Mouse (Mus musculus) embryonic stem cell, embryonic (primary cell): ENCODE results near the gene Adgra1.

Experiments
- CTCF ChIA-PET, 4 experiments: fragments of 300-600 bp in 2 of 4; fragments of 350-600 bp in 2 of 4; sonication (Branson Sonifier 250); formaldehyde crosslinking; loops; one replicate each; lab custom pipeline; 2022; ENCODE audit warnings: inconsistent platforms in 2 of 4; lab: Charles Lee
- POLR2A ChIA-PET, 4 experiments: fragments of 300-600 bp in 2 of 4; fragments of 350-600 bp in 2 of 4; sonication (Branson Sonifier 250); formaldehyde crosslinking; loops; one replicate each; lab custom pipeline; 2022; ENCODE audit warnings: antibody characterized with exemption in 4 of 4, inconsistent platforms in 1 of 4; lab: Charles Lee

Adgra1 gene

DNA sequence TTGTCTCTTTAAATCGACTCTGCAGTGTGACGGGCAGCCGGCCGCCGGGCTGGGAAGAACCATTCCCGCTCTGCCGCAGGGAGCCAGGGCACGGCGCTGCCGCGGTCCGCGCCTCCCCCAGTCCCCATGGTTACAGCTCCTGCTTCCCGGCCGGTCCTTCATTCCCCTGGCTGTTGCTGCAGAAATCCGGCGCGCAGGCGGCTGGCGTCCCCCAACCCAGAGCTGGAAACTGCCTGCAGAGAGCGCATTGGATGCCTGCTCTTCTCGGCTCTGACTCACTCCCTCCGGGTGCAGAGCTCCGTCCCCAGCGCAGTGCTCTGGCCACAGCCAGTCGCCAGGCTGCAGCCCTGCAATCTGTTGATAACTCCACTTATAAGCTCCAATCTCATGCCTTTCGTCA, at the start of gene Adgra1:
Gene Adgra1, plus strand, starts transcription at position 139 of the 400 bp plus-strand sequence.
- ChIA-PET POLR2A (interaction anchor here in 1 of 4 experiments (1.2 kb wide), 1 partner anchor 10 kb away, joined by 3 read pairs; no protein-coding TSS in a partner anchor), CTCF (interaction anchor here in 2 of 4 experiments (0.9 to 1.5 kb wide), 6 partner anchors 16 to 243 kb away, joined by 3 to 9 read pairs (median 4); no protein-coding TSS in a partner anchor)

DNA sequence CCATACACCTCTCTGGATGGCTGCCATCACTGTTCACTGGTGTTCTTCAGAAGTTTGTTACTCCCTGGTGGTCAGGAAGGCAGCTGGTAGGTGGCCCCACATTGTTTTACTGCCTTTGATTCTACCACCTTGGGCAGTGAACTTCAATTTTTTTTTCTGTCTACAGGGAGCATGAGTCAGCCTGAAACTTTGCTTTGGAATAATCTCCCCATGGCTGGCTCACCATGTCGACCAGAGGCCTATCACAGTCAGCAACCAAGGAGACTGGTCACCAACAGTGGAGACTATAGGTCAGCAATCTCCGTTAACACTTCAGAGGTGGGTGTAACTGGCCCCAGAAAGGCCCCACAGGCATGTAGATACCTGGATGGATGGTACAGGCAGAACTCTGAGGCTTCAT, 46.6 kb upstream of the Adgra1 start:
- ChIA-PET CTCF (no interaction called here), POLR2A (no interaction called here)

- ChIA-PET CTCF (interaction anchor here in 1 of 4 experiments (0.5 kb wide), 1 partner anchor 57 kb away, joined by 12 read pairs; no protein-coding TSS in a partner anchor), POLR2A (interaction anchor here in 1 of 4 experiments (1.1 kb wide), 1 partner anchor 9 kb away, joined by 3 read pairs; no protein-coding TSS in a partner anchor)
These were observed 45.0 kb upstream of the Adgra1 start for GRCm38 (mm10) chr7:139788927-139789326.

GRCm38 (mm10) chr7:139789718-139790117, 44.3 kb upstream of the Adgra1 start:
- ChIA-PET CTCF (interaction anchor here in 1 of 4 experiments (0.6 kb wide), 1 partner anchor 1552 kb away, joined by 9 read pairs; no protein-coding TSS in a partner anchor), POLR2A (interaction anchor here in 1 of 4 experiments (0.7 to 1.1 kb wide), 2 partner anchors 8 to 87 kb away, joined by 3 to 4 read pairs; no protein-coding TSS in a partner anchor)

GRCm38 (mm10) chr7:139791601-139792000, 42.4 kb upstream of the Adgra1 start:
- ChIA-PET CTCF (interaction anchor here in 1 of 4 experiments (1.2 kb wide), 1 partner anchor 397 kb away, joined by 3 read pairs; no protein-coding TSS in a partner anchor), POLR2A (no interaction called here)

- ChIA-PET POLR2A (interaction anchor here in 1 of 4 experiments (0.6 kb wide), 1 partner anchor 1231 kb away, joined by 4 read pairs; no protein-coding TSS in a partner anchor), CTCF (no interaction called here)
These were observed 38.9 kb upstream of the Adgra1 start for GRCm38 (mm10) chr7:139795004-139795605.

- POLR2A ChIA-PET = interaction anchor here in 1 of 4 experiments (0.7 to 1.6 kb wide), 4 partner anchors 8 to 17 kb away, joined by 3 read pairs; no protein-coding TSS in a partner anchor
- CTCF ChIA-PET = interaction anchor here in 2 of 4 experiments (0.6 to 1.6 kb wide), 4 partner anchors 65 to 597 kb away, joined by 3 to 9 read pairs (median 4); no protein-coding TSS in a partner anchor
These were observed 36.5 kb upstream of the Adgra1 start for GRCm38 (mm10) chr7:139797186-139798109.

- ChIA-PET CTCF (interaction anchor here (0.7 to 1.0 kb wide), 4 partner anchors 55 to 163 kb away, joined by 3 read pairs; no protein-coding TSS in a partner anchor), POLR2A (no interaction called here)
These were observed 27.8 kb upstream of the Adgra1 start for GRCm38 (mm10) chr7:139806175-139806601.

- POLR2A ChIA-PET = interaction anchor here in 1 of 4 experiments (1.1 kb wide), 1 partner anchor 13 kb away, joined by 3 read pairs; no protein-coding TSS in a partner anchor
- CTCF ChIA-PET = no interaction called here
These were observed 23.9 kb upstream of the Adgra1 start for GRCm38 (mm10) chr7:139810036-139810435.

- ChIA-PET CTCF (no interaction called here), POLR2A (no interaction called here)
These were observed 22.3 kb upstream of the Adgra1 start for GRCm38 (mm10) chr7:139811706-139812105.

DNA sequence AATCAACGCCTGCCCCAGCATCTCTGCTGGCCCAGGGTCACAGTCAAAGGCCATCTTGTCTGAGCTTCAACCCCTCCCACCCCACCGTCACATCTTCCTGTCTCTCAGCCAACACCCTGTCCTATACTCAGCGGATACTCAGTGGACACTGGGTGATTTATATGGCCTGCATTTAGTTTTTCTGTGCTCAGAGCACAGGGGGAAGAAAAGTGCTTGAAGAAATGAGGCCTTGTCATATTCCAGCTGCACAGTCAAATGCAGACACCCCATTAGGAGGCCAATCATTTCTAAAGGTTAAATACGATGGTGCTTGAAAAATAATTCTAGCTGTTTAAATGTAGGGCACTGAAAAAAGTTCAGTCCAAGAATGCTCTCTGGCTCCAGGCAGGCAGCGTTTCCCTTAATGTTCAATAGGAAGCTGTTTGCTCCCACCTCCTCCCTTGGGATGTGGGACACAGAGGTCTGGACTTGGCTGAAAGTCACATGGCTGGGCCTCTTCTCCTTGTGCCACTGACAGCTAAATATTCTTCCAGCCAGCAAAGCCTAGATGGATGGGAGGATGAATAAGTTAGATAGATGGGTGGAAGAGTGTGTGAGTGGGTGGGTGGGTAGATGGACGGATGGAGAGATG, 20.3 kb upstream of the Adgra1 start:
- CTCF ChIA-PET = interaction anchor here in 1 of 4 experiments (1.3 kb wide), 1 partner anchor 33 kb away, joined by 3 read pairs; no protein-coding TSS in a partner anchor
- POLR2A ChIA-PET = no interaction called here

- CTCF ChIA-PET = interaction anchor here in 2 of 4 experiments (0.5 to 1.4 kb wide), 2 partner anchors 13 to 46 kb away, joined by 3 to 4 read pairs; no protein-coding TSS in a partner anchor
- POLR2A ChIA-PET = no interaction called here
These were observed 11.5 kb upstream of the Adgra1 start for GRCm38 (mm10) chr7:139822301-139823010.

DNA sequence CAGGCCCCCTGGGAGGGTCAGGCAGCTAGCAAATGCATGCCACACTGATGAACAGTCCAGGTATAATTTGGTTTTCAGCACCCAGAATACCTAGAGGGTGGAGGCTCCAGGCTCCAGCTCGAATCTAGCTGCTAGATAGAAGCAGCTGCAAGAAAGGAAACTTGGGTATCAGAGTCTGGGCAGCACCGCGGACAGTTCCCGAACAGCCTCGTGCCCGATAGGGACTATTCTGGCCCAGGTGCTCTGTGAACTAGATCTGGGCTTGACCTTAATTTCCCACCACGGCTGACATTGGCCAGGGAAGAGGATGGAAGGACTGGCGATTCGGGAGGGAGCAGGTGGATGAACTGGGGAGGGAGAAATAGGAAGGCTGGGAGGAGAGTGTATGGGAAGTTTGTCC, 6.3 kb upstream of the Adgra1 start:
- ChIA-PET CTCF (no interaction called here), POLR2A (interaction anchor here in 1 of 4 experiments (0.8 kb wide), 1 partner anchor 15 kb away, joined by 4 read pairs; no protein-coding TSS in a partner anchor)

GRCm38 (mm10) chr7:139833532-139833931, 442 bp upstream of the Adgra1 start:
- ChIA-PET POLR2A (interaction anchor here in 1 of 4 experiments (1.2 kb wide), 1 partner anchor 11 kb away, joined by 3 read pairs; no protein-coding TSS in a partner anchor), CTCF (interaction anchor here in 3 of 4 experiments (0.7 to 1.5 kb wide), 7 partner anchors 9 to 242 kb away, joined by 3 to 9 read pairs (median 4); no protein-coding TSS in a partner anchor)

DNA sequence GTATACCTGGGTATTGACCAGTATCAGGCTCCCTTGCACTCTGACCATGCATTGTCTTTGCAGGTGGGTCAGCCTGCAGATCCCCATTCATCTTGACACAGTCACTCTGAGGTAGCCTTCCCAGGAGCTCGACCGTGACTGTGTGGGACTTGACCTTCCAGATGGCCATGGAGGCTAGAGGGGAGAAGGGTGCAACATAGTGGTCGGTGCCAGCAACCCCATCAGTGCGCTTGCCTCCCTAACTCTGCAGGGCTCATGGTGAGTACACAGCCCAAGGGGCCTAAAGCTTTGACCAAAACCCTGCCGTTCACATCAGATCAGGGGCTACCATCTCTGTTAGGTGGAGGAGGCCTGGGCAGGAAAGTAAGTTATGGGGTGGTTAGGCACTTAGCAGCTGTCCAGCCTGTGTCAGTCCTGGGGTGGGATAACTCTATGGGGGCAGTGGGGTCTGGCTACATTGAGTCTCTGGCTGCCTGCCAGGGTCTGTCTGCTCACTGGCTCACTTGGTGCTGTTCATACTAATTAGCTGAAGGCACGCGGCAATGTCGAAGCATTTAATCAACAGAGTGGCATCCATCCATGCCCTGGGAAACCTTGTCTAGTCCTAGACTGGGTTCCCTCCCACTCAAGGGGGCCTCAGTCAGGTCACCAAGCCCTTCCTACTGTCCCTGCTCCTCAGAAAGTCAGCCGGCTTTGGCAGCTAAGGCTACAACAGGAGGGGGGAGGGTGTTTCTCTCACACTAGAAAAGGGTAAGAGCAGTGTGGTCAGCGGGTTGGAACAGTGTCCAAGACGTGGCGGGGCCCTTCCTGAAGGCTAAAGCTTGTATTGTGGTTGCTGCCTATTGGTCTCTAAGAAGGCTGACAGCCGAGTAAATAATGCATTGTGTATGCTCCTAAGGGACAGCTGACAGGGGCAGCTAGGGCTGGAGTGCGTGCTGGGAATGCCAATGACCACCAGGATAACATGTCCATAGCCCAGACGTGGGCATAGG, 1.5 kb downstream of the Adgra1 start:
- ChIA-PET POLR2A (interaction anchor here in 1 of 4 experiments (0.7 kb wide), 1 partner anchor 11 kb away, joined by 3 read pairs; no protein-coding TSS in a partner anchor), CTCF (interaction anchor here in 1 of 4 experiments (0.5 to 1.5 kb wide), 3 partner anchors 26 to 1380 kb away, joined by 3 to 9 read pairs (median 6); no protein-coding TSS in a partner anchor)
